Mouse (Mus musculus) CH12.LX (cell line): ENCODE results near the gene Rwdd3. TPM values are rescaled to one million over a fixed set of nuclear protein-coding genes. Genes with fewer than 3 reads are reported as not detected.

ENCODE experiments used
- DNase-seq: peaks from one replicate; pipeline ENCODE4 v3.0.0-alpha.2; 2013; ENCODE audit errors: extremely low read depth
- H3K27ac ChIP-seq: 2 replicates; pipeline ENCODE4 v1.5.1; 2012; ENCODE audit warnings: low read depth, mild to moderate bottlenecking, control low read depth, moderate library complexity; ENCODE audit not compliant: insufficient read depth
- H3K27me3 ChIP-seq: replicated peaks from 2 replicates; pipeline ENCODE3; 2012; ENCODE audit warnings: inconsistent platforms
- H3K36me3 ChIP-seq, 2 experiments: replicated peaks in 1 of 2; 2 replicates each; pipeline versions ENCODE3 to v1.6.1; 2012; ENCODE audit warnings: inconsistent platforms in 1 of 2, low read length in 1 of 2, mild to moderate bottlenecking in 1 of 2, mixed read lengths in 1 of 2, moderate library complexity in 1 of 2; ENCODE audit not compliant: control insufficient read depth in 1 of 2, insufficient read depth in 1 of 2
- H3K4me1 ChIP-seq, 2 experiments: 2 replicates each; pipeline ENCODE4 v1.6.1; 2012; ENCODE audit warnings: inconsistent platforms in 1 of 2, moderate library complexity in 1 of 2; ENCODE audit not compliant: insufficient read depth in 2 of 2, control insufficient read depth in 1 of 2
- H3K4me2 ChIP-seq: 2 replicates; pipeline ENCODE4 v1.6.1; 2012; ENCODE audit warnings: low read depth, mild to moderate bottlenecking, control low read depth; ENCODE audit not compliant: poor library complexity, insufficient read depth, severe bottlenecking
- H3K4me3 ChIP-seq, 3 experiments: fragments of 150-350 bp in 1 of 3; sonication (generic) in 1 of 3; replicated peaks in 1 of 3; 2 replicates each; pipeline versions ENCODE3 to v1.5.1; 2011 to 2012; ENCODE audit warnings: low read depth in 2 of 3, low read length in 2 of 3, mild to moderate bottlenecking in 2 of 3, moderate library complexity in 2 of 3, control low read depth in 1 of 3, improper control_type of control experiment in 1 of 3, inconsistent platforms in 1 of 3, mixed read lengths in 1 of 3; ENCODE audit not compliant: poor library complexity in 1 of 3
- H3K79me2 ChIP-seq: replicated peaks from 2 replicates; pipeline ENCODE4 v1.6.1; 2012; ENCODE audit warnings: mild to moderate bottlenecking, moderate library complexity; ENCODE audit not compliant: control insufficient read depth, poor library complexity, insufficient read depth, severe bottlenecking; ENCODE audit errors: extremely low read depth
- H3K9ac ChIP-seq: 2 replicates; pipeline ENCODE4 v1.6.1; 2012; ENCODE audit warnings: low read depth, mild to moderate bottlenecking, control low read depth, moderate library complexity; ENCODE audit not compliant: insufficient read depth
- H3K9me3 ChIP-seq: replicated peaks from 2 replicates; pipeline ENCODE3; 2012; ENCODE audit warnings: low read length, inconsistent platforms, mixed read lengths
- BHLHE40 ChIP-seq: IDR thresholded peaks from 2 replicates; pipeline ENCODE4 v1.6.1; 2011; ENCODE audit warnings: mild to moderate bottlenecking, low read depth, low read length, improper control_type of control experiment
- CHD2 ChIP-seq: IDR thresholded peaks from 2 replicates; pipeline ENCODE4 v1.6.1; 2011; ENCODE audit warnings: low read length, improper control_type of control experiment
- CTCF ChIP-seq, 2 experiments: IDR thresholded peaks in 1 of 2; conservative IDR thresholded peaks in 1 of 2; 2 replicates each; pipeline ENCODE4 v1.5.1; 2011 to 2012; ENCODE audit warnings: low read depth in 2 of 2, low read length in 2 of 2, improper control_type of control experiment in 1 of 2, inconsistent platforms in 1 of 2, mild to moderate bottlenecking in 1 of 2, moderate library complexity in 1 of 2
- HCFC1 ChIP-seq: IDR thresholded peaks from 2 replicates; pipeline ENCODE4 v1.6.1; 2012; ENCODE audit warnings: low read depth, mild to moderate bottlenecking, inconsistent platforms, low read length, improper control_type of control experiment
- IRF4 ChIP-seq: IDR thresholded peaks from 2 replicates; pipeline ENCODE4 v1.6.1; 2014; ENCODE audit warnings: low read depth, mild to moderate bottlenecking, inconsistent platforms, low read length, improper control_type of control experiment
- JUN ChIP-seq: IDR thresholded peaks from 2 replicates; pipeline ENCODE4 v1.6.1; 2011; ENCODE audit warnings: low read depth, mild to moderate bottlenecking, low read length, improper control_type of control experiment, moderate library complexity; ENCODE audit not compliant: insufficient read depth
- JUND ChIP-seq: conservative IDR thresholded peaks from 2 replicates; pipeline ENCODE4 v1.6.1; 2011; ENCODE audit warnings: low read depth, low read length, improper control_type of control experiment
- MAZ ChIP-seq: IDR thresholded peaks from 2 replicates; pipeline ENCODE4 v1.6.1; 2012; ENCODE audit warnings: low read depth, mild to moderate bottlenecking, inconsistent platforms, low read length, improper control_type of control experiment, moderate library complexity
- MYC ChIP-seq: IDR thresholded peaks from 2 replicates; pipeline ENCODE4 v1.6.1; 2011; ENCODE audit warnings: low read depth, mild to moderate bottlenecking, improper control_type of control experiment, low read length
- NELFE ChIP-seq: IDR thresholded peaks from 2 replicates; pipeline ENCODE4 v1.6.1; 2011; ENCODE audit warnings: low read depth, low read length, improper control_type of control experiment
- NRF1 ChIP-seq: IDR thresholded peaks from 2 replicates; pipeline ENCODE4 v1.6.1; 2014; ENCODE audit warnings: low read depth, mild to moderate bottlenecking, inconsistent platforms, low read length, improper control_type of control experiment, moderate library complexity
- POLR2A ChIP-seq: IDR thresholded peaks from 2 replicates; pipeline ENCODE4 v1.6.1; 2011; ENCODE audit warnings: low read depth, mild to moderate bottlenecking, improper control_type of control experiment, low read length
- RCOR1 ChIP-seq: conservative IDR thresholded peaks from 2 replicates; pipeline ENCODE4 v1.6.1; 2012; ENCODE audit warnings: low read depth, mild to moderate bottlenecking, inconsistent platforms, low read length, improper control_type of control experiment
- TBP ChIP-seq: conservative IDR thresholded peaks from 2 replicates; pipeline ENCODE4 v1.6.1; 2011; ENCODE audit warnings: low read depth, low read length, improper control_type of control experiment
- TCF12 ChIP-seq: IDR thresholded peaks from 2 replicates; pipeline ENCODE4 v1.6.1; 2014; ENCODE audit warnings: low read depth, mild to moderate bottlenecking, inconsistent platforms, low read length, improper control_type of control experiment
- USF1 ChIP-seq: IDR thresholded peaks from 2 replicates; pipeline ENCODE4 v1.6.1; 2014; ENCODE audit warnings: low read depth, mild to moderate bottlenecking, inconsistent platforms, low read length, improper control_type of control experiment
- USF2 ChIP-seq: conservative IDR thresholded peaks from 2 replicates; pipeline ENCODE4 v1.6.1; 2011; ENCODE audit warnings: low read depth, low read length, improper control_type of control experiment
- dilution Hi-C: fragments of 300-500 bp; cut with MboI; formaldehyde crosslinking; loops from 2 replicates; pipeline ENCODE4 v1.14.3; 2020; ENCODE audit warnings: low sequenced_read_pairs; ENCODE audit not compliant: extremely low pct_unique_long_range_greater_than_20kb, extremely low pct_ligation_motif_present
- in situ Hi-C: fragments of 300-500 bp; cut with MboI; formaldehyde crosslinking; loops from 3 replicates; pipeline ENCODE4 v1.14.3; 2019; ENCODE audit warnings: low sequenced_read_pairs, low pct_ligation_motif_present, low pct_unique_long_range_greater_than_20kb, mixed read lengths
- polyA plus RNA-seq: library from polyadenylated mRNA; unstranded; fragments of >175 nt; gene quantifications from 2 replicates; pipeline ENCODE4 v1.2.1, GENCODE M21; 2012; ENCODE audit warnings: low read depth; ENCODE audit not compliant: insufficient read length
- total RNA-seq, 2 experiments: library from RNA; depleted of rRNA; stranded (reverse); fragments of 300-350 nt in 1 of 2; fragments of >200 nt in 1 of 2; gene quantifications; 2 replicates each; pipeline ENCODE4 v1.2.3; 2012 to 2014

The Rwdd3 gene
- total and polyA plus RNA-seq, 3 experiments: 2.3 to 5.9 (median 3.5) TPM

DNA sequence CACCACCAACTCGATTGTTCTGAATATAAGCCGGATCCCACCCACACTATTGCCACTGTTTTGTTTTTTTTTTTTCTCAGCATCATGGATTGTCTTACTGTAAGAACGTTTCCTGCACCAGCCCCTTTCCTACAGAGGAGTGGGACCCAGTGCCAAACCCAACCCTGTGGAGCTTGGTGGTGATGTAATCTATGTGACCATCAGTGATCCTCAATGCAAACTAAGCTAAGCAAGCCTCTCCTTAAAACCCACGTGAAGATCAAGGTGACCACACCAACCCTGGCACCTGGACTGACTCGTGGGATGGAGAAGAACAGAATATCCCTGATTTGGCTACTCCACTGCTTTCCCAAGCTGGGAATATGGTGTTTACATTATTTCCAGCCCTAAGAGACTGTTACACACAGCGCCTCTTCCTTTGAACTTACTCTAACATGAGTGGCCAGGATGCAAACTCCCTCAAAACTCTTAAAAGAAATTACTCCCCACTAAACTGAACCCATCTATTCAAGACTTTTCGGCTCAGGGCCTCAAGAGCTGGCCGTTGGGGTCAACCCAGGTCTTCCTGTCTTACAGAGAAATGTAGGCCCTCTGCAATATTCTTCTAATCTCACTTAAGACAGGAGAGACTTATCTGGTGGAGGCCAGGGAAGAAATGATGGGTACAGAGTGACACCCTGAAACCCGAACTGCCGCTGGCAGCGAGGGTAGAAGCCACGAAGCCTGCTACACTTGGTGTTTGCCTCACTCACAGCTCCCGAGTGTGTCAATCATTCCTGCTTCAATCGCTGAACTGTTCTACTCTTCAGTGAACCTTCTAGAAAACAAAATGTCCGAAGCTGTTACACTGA lies 2.2 kb downstream of the Rwdd3 start:
- H3K9me3 ChIP-seq: peaks cover 5% of the 10 kb centered on the region
- no peak overlapping the region for H3K4me2 ChIP-seq
- no peaks in the 10 kb centered on the region for H3K79me2 ChIP-seq
- no peak overlapping the region for H3K27ac ChIP-seq
- peaks cover 0 to 20% of the 10 kb centered on the region in 2 experiments for H3K36me3 ChIP-seq
- no peak overlapping the region for H3K9ac ChIP-seq
- in situ Hi-C loops (loop anchor here (5.0 to 25.0 kb wide), 2 partner anchors 323 to 568 kb away; no protein-coding TSS in a partner anchor), dilution Hi-C loops (no loop called here)
- peaks cover 3 to 12% of the 10 kb centered on the region in 2 experiments; a peak in 2 of 4 replicates for H3K4me1 ChIP-seq
- H3K27me3 ChIP-seq: no peaks in the 10 kb centered on the region
- TF ChIP-seq BHLHE40: no peak
- no peak for TF ChIP-seq USF2
- no peak for TF ChIP-seq USF1
- TF ChIP-seq HCFC1: no peak
- TF ChIP-seq MAZ: no peak
- no peak for TF ChIP-seq JUND
- no peak for TF ChIP-seq RCOR1
- TF ChIP-seq NRF1: no peak
- TF ChIP-seq POLR2A: no peak
- no peak for TF ChIP-seq CHD2
- TF ChIP-seq MYC: no peak
- no peak for DNase-seq
- no peak overlapping the region for H3K4me3 ChIP-seq

- Histone ChIP-seq H3K9me3 (peaks cover 5% of the 10 kb centered on the region), H3K9ac (no peak overlapping the region), H3K27me3 (no peaks in the 10 kb centered on the region), H3K79me2 (no peaks in the 10 kb centered on the region), H3K4me3 (no peak overlapping the region), H3K27ac (no peak overlapping the region), H3K4me1 (peaks cover 3 to 17% of the 10 kb centered on the region in 2 experiments; a peak in 2 of 4 replicates), H3K36me3 (peaks cover 0 to 23% of the 10 kb centered on the region in 2 experiments), H3K4me2 (no peak overlapping the region)
- in situ Hi-C loops (loop anchor here (5.0 to 25.0 kb wide), 2 partner anchors 324 to 569 kb away; no protein-coding TSS in a partner anchor), dilution Hi-C loops (no loop called here)
- DNase-seq: no peak
- TF ChIP-seq POLR2A: no peak
- no peak for TF ChIP-seq TCF12
- TF ChIP-seq IRF4: no peak
- TF ChIP-seq CTCF (conservative IDR thresholded peaks at IDR 0.05 in 1 of 2, IDR thresholded peaks at IDR 0.05 in 1 of 2; ENCODE audit: low read depth in 2 of 2, low read length in 2 of 2): no peak
- TF ChIP-seq TBP: no peak
- no peak for TF ChIP-seq NELFE
- no peak for TF ChIP-seq NRF1
- no peak for TF ChIP-seq JUN
Measured at GRCm38 (mm10) chr3:121168581-121168980, 2.9 kb downstream of the Rwdd3 start.
